Mouse (Mus musculus) ES-Bruce4 (cell line): ENCODE data around the gene Bcdin3d. TPM values are rescaled to one million over a fixed set of nuclear protein-coding genes. Genes with fewer than 3 reads are reported as not detected.

ENCODE experiments used
- H3K27ac ChIP-seq: 2 replicates; pipeline ENCODE4 v1.5.1; 2012; ENCODE audit warnings: low read length, inconsistent platforms; ENCODE audit not compliant: insufficient read depth
- H3K27me3 ChIP-seq: 2 replicates; pipeline ENCODE4 v1.6.1; 2012; ENCODE audit warnings: mild to moderate bottlenecking, low read length, inconsistent platforms; ENCODE audit not compliant: control insufficient read depth, poor library complexity, insufficient read depth, severe bottlenecking
- H3K36me3 ChIP-seq: 2 replicates; pipeline ENCODE4 v1.6.1; 2012; ENCODE audit warnings: inconsistent platforms, mild to moderate bottlenecking, low read length, moderate library complexity; ENCODE audit not compliant: control insufficient read depth, poor library complexity, insufficient read depth, severe bottlenecking
- H3K4me1 ChIP-seq: one replicate; pipeline ENCODE4 v1.8.1; 2011; ENCODE audit warnings: low read length; ENCODE audit not compliant: control insufficient read depth, insufficient read depth
- H3K4me3 ChIP-seq: 2 replicates; pipeline ENCODE4 v1.5.1; 2011; ENCODE audit warnings: low read depth, mild to moderate bottlenecking, low read length
- H3K9ac ChIP-seq: 2 replicates; pipeline ENCODE4 v1.6.1; 2012; ENCODE audit warnings: low read depth, mild to moderate bottlenecking, inconsistent platforms; ENCODE audit not compliant: poor library complexity, severe bottlenecking
- H3K9me3 ChIP-seq: replicated peaks from 2 replicates; pipeline ENCODE4 v1.6.1; 2012; ENCODE audit warnings: mild to moderate bottlenecking, low read length, inconsistent platforms; ENCODE audit not compliant: control insufficient read depth, poor library complexity, insufficient read depth, severe bottlenecking
- CTCF ChIP-seq: IDR thresholded peaks from one replicate; pipeline ENCODE4 v1.8.1; 2011; ENCODE audit warnings: low read depth, low read length
- EP300 ChIP-seq: IDR thresholded peaks from 2 replicates; pipeline ENCODE4 v1.6.1; 2011; ENCODE audit warnings: low read depth, low read length; ENCODE audit not compliant: insufficient read depth
- POLR2A ChIP-seq: IDR thresholded peaks from one replicate; pipeline ENCODE4 v1.8.1; 2011; ENCODE audit warnings: low read length; ENCODE audit not compliant: insufficient read depth
- polyA plus RNA-seq: library from polyadenylated mRNA; stranded (reverse); fragments of >200 nt; gene quantifications from 2 replicates; pipeline ENCODE4 v1.2.4, GENCODE M21; 2011; ENCODE audit warnings: low read depth; ENCODE audit not compliant: missing spikeins, insufficient read depth, insufficient read length

The Bcdin3d gene
- polyA plus RNA-seq, 1 experiment, result 10.7 TPM

DNA sequence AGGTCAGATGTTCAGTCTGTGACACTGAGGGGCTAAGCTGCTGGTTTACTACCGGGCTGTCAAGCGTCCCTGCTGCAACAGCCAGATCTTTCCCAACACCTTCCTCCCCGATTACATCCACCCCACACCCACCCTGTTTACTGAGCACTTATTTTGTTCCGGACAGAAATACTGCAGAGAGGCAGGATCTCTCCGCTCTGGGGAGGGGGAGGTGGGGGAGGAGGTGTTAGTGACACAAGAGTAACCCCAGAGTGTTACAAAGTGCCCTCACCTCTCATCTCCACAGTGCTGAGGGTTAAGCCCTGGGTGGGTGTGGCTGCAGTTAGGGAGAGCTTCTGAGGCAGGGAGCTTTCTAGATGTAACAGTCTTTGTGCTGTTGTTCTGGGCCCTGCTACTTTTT is 25.8 kb upstream of the Bcdin3d start:
- H3K27me3 ChIP-seq, result no peaks in the 10 kb centered on the region
- no peaks in the 10 kb centered on the region for H3K9me3 ChIP-seq
- H3K36me3 ChIP-seq, result no peaks in the 10 kb centered on the region
- no peak overlapping the region for H3K27ac ChIP-seq
- H3K4me3 ChIP-seq, result no peak overlapping the region
- no peak overlapping the region for H3K9ac ChIP-seq
- H3K4me1 ChIP-seq, result peaks cover 1% of the 10 kb centered on the region
- TF ChIP-seq CTCF, result no peak

DNA sequence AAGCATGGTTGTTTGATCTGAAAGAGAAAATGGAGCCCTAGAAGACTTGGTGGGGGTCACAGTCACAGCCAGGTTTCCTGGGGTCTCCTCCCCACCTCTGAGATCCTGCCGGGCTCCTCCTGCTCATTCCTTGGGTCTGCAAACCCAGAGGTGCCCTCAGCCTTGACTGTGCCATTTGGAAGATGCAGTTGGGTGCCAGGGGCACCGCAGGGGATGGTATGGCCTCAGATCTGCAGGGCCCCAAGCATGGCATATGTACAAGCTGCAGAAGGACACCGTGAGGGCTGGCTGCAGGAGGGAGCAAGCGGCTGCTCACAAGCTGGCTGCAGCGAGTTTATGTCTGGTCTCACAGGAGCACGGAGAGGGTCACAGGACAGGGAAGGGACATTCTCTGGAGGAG is 25.2 kb upstream of the Bcdin3d start:
- H3K36me3 ChIP-seq, result no peaks in the 10 kb centered on the region
- TF ChIP-seq CTCF (no peak), POLR2A (no peak), EP300 (no peak)
- H3K4me1 ChIP-seq, result peaks cover 1% of the 10 kb centered on the region
- no peak overlapping the region for H3K4me3 ChIP-seq
- no peaks in the 10 kb centered on the region for H3K27me3 ChIP-seq
- H3K9ac ChIP-seq, result no peak overlapping the region
- H3K9me3 ChIP-seq, result no peaks in the 10 kb centered on the region
- no peak overlapping the region for H3K27ac ChIP-seq

DNA sequence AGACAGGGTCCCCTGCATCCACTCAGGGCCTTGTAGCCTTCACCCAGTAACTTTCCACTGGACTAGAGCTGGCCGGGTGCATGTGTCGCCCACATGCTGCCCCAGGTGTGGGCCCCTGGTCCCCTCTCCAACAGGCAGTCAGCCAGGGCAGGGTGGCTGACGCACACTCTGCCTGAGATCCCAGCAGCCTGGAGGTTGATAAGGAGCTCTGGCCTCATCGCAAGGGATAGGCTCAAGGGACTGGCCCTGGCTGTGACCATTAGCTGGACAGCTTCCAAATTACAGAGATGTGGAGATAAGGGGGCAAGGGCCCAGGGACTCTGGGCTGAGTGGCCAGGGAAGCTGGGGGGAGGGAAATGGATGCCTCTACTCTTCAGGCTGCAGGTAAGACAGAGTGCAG is 24.3 kb upstream of the Bcdin3d start:
- H3K9me3 ChIP-seq, result no peaks in the 10 kb centered on the region
- H3K9ac ChIP-seq, result no peak overlapping the region
- no peaks in the 10 kb centered on the region for H3K27me3 ChIP-seq
- no peak overlapping the region for H3K27ac ChIP-seq
- no peak overlapping the region for H3K4me3 ChIP-seq
- no peak for TF ChIP-seq CTCF
- no peak for TF ChIP-seq POLR2A
- no peak for TF ChIP-seq EP300
- H3K4me1 ChIP-seq, result peaks cover 1% of the 10 kb centered on the region
- H3K36me3 ChIP-seq, result no peaks in the 10 kb centered on the region

DNA sequence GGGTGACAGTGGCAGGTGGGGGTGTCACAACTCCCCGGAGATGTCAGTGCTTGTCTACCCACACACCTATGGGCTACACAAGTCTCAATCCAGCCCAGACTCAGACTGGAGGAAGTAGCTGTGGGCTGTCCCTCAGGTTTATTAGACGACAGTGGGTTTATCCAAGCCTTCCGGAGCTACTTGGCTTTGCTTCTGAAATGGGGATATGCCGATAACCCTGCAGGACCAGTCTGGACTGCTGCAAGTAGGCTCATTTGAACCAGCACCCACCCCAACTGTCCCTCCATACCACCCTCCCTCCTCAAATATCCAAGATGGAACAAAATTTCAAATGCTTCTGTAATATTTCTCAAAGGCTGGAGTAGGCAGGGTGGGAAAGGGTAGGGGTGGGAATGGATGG is 23.8 kb upstream of the Bcdin3d start:
- TF ChIP-seq CTCF (no peak), EP300 (no peak), POLR2A (no peak)
- H3K4me1 ChIP-seq, result peaks cover 1% of the 10 kb centered on the region
- H3K27ac ChIP-seq, result no peak overlapping the region
- no peaks in the 10 kb centered on the region for H3K9me3 ChIP-seq
- H3K9ac ChIP-seq, result no peak overlapping the region
- H3K4me3 ChIP-seq, result no peak overlapping the region
- H3K27me3 ChIP-seq, result no peaks in the 10 kb centered on the region
- H3K36me3 ChIP-seq, result no peaks in the 10 kb centered on the region

DNA sequence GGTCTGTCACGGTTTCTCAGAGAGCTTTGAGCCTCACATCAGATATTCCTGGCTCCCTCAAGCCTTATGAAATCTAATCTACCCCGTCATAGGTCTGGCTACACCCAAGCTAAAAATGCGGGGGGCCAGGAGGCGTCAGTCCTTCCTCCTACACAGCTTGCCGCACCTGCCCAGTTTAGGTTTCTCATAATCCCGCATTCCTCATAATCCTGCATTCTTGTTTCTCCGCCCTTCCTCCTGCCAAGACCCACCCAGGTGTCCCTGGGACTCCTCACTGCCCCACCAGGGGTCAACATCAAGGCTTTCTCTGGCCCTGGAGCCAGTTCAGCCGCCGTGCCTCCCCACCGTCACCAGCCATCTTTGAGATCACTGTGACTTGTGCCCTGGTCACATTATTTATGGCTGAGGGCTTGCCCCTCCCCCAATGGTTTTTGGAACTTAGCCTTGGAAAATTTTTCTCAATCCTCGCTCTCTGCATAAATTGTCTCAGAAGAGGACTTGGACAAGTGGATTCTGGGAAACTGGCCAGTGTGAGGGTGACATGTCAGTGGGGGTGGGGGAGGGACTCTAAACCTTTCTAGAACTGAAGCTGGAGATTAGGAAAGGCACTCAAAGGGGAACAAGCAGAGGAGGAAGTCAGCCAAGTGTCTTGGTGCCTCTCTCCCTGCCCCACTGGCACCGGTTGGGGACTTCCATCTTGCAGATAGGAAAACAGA is 23.2 kb upstream of the Bcdin3d start:
- Histone ChIP-seq H3K4me1 (peaks cover 1% of the 10 kb centered on the region), H3K4me3 (no peak overlapping the region), H3K36me3 (no peaks in the 10 kb centered on the region), H3K9ac (no peak overlapping the region), H3K27ac (no peak overlapping the region), H3K9me3 (no peaks in the 10 kb centered on the region), H3K27me3 (no peaks in the 10 kb centered on the region)
- no peak for TF ChIP-seq POLR2A
- TF ChIP-seq CTCF, result no peak
- no peak for TF ChIP-seq EP300

DNA sequence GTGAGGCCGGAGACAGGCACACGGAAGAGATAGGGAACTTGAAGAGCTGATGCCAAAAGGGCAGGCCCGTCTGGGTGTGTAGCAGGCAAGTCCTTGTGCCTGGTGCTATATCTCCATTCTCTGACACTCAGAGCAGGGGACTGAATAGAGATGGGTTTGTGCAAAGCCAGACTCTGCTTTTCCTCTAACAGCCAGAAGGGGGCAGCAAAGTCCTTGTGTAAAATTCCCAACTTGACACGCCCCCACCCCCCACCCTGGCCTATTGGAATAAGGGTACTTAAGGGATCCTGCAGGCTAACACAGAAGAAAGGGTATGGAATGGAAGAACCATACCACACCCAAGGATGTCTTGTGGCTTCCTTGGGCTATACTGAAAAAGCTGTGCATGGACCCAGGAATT is 22.5 kb upstream of the Bcdin3d start:
- no peaks in the 10 kb centered on the region for H3K36me3 ChIP-seq
- no peak overlapping the region for H3K27ac ChIP-seq
- H3K4me3 ChIP-seq, result no peak overlapping the region
- peaks cover 1% of the 10 kb centered on the region for H3K4me1 ChIP-seq
- TF ChIP-seq POLR2A, result no peak
- peak; percentile 61 for TF ChIP-seq CTCF
- no peak for TF ChIP-seq EP300
- H3K9me3 ChIP-seq, result no peaks in the 10 kb centered on the region
- no peak overlapping the region for H3K9ac ChIP-seq
- no peaks in the 10 kb centered on the region for H3K27me3 ChIP-seq
